Mouse (Mus musculus) intestine, embryonic 14.5 days (tissue): ENCODE measurements around the gene Rbfox1. TPM values are rescaled to one million over a fixed set of nuclear protein-coding genes. Genes with fewer than 3 reads are reported as not detected.

ENCODE experiments used
- ATAC-seq: fragments of 200-750 bp; cut with Nextera tagmentation; replicated peaks from 2 replicates; pipeline ENCODE4 v1.8.0; 2017; ENCODE audit warnings: low read depth, moderate number of reproducible peaks, moderate TSS enrichment, moderate library complexity; ENCODE audit not compliant: low FRiP score, low TSS enrichment
- DNase-seq: peaks from one replicate; pipeline ENCODE4 v3.0.0-alpha.2; 2018; ENCODE audit warnings: low spot score
- H3K27ac ChIP-seq: fragments of 300-500 bp; sonication (generic); 2 replicates; pipeline ENCODE4 v1.5.1; 2014; ENCODE audit warnings: low read depth, mild to moderate bottlenecking, control low read depth
- H3K27me3 ChIP-seq: fragments of 300-500 bp; sonication (generic); replicated peaks from 2 replicates; pipeline ENCODE4 v1.6.1; 2014; ENCODE audit warnings: low read length, control low read depth; ENCODE audit not compliant: control insufficient read depth, insufficient read depth
- H3K36me3 ChIP-seq: fragments of 300-500 bp; sonication (generic); 2 replicates; pipeline ENCODE4 v1.6.1; 2014; ENCODE audit warnings: low read length, control low read depth; ENCODE audit not compliant: control insufficient read depth, insufficient read depth
- H3K4me1 ChIP-seq: fragments of 300-500 bp; sonication (generic); replicated peaks from 2 replicates; pipeline ENCODE4 v1.6.1; 2014; ENCODE audit warnings: low read length, control low read depth, mixed read lengths; ENCODE audit not compliant: control insufficient read depth, insufficient read depth
- H3K4me2 ChIP-seq: fragments of 300-500 bp; sonication (generic); 2 replicates; pipeline ENCODE4 v1.6.1; 2014; ENCODE audit warnings: low read length
- H3K4me3 ChIP-seq: fragments of 300-500 bp; sonication (generic); 2 replicates; pipeline ENCODE4 v1.5.1; 2014; ENCODE audit warnings: low read depth, low read length, control low read depth, mixed read lengths
- H3K9ac ChIP-seq: fragments of 300-500 bp; sonication (generic); 2 replicates; pipeline ENCODE4 v1.6.1; 2014; ENCODE audit warnings: mild to moderate bottlenecking, low read length
- H3K9me3 ChIP-seq: fragments of 300-500 bp; sonication (generic); 2 replicates; pipeline ENCODE4 v1.6.1; 2016; ENCODE audit warnings: low read length, control low read depth; ENCODE audit not compliant: control insufficient read depth
- WGBS: fragments of 180-500 bp; shearing (Covaris S2); extraction: QIAGEN DNeasy Blood & Tissue Kit; methylation state at CpG from one replicate; pipeline ENCODE4 v1.1.7; 2014; 5-methylcytosine and 5-hydroxymethylcytosine counted together
- polyA plus RNA-seq: library from polyadenylated mRNA; unstranded; fragments of >200 nt; fragmentation: Nextera tagmentation; extraction: Ambion mirVana; gene quantifications from 2 replicates; pipeline ENCODE4 v1.2.1, GENCODE M21; 2014

Rbfox1 gene
- polyA plus RNA-seq, 1 experiment from 2014 or later: 3.3 TPM

- no peak overlapping the region for H3K27ac ChIP-seq
- ATAC-seq: no peak
- no peak for DNase-seq
- H3K36me3 ChIP-seq: no peaks in the 10 kb centered on the region
- no peak overlapping the region for H3K9ac ChIP-seq
- H3K4me2 ChIP-seq: no peak overlapping the region
- H3K9me3 ChIP-seq: no peaks in the 10 kb centered on the region
- no peaks in the 10 kb centered on the region for H3K27me3 ChIP-seq
- H3K4me3 ChIP-seq: no peak overlapping the region
- H3K4me1 ChIP-seq: no peaks in the 10 kb centered on the region
- WGBS: 65% methylated on average over 4 of the region's 4 CpGs
Measured at GRCm38 (mm10) chr16:7163688-7164087, 1278.5 kb downstream of the Rbfox1 start.

- ATAC-seq (no peak), DNase-seq (no peak)
- WGBS: 79% methylated on average over 8 of the region's 8 CpGs
- Histone ChIP-seq H3K4me2 (no peak overlapping the region), H3K9ac (no peak overlapping the region), H3K36me3 (no peaks in the 10 kb centered on the region), H3K4me3 (no peak overlapping the region), H3K9me3 (no peaks in the 10 kb centered on the region), H3K27me3 (no peaks in the 10 kb centered on the region), H3K27ac (no peak overlapping the region), H3K4me1 (no peaks in the 10 kb centered on the region)
Measured at GRCm38 (mm10) chr16:7164153-7164737, 1279.1 kb downstream of the Rbfox1 start.

GRCm38 (mm10) chr16:7175960-7176359 lies 1290.8 kb downstream of the Rbfox1 start:
- H3K27ac ChIP-seq: no peak overlapping the region
- WGBS: 89% methylated on average over 2 of the region's 2 CpGs
- H3K36me3 ChIP-seq: no peaks in the 10 kb centered on the region
- DNase-seq (no peak), ATAC-seq (no peak)
- no peaks in the 10 kb centered on the region for H3K27me3 ChIP-seq
- H3K4me3 ChIP-seq: no peak overlapping the region
- no peak overlapping the region for H3K4me2 ChIP-seq
- H3K4me1 ChIP-seq: no peaks in the 10 kb centered on the region
- no peaks in the 10 kb centered on the region for H3K9me3 ChIP-seq
- H3K9ac ChIP-seq: no peak overlapping the region

- no peak for DNase-seq
Measured at GRCm38 (mm10) chr16:7187788-7188187, 1302.6 kb downstream of the Rbfox1 start.

GRCm38 (mm10) chr16:7193535-7193934 lies 1308.4 kb downstream of the Rbfox1 start:
- Histone ChIP-seq H3K36me3 (no peaks in the 10 kb centered on the region), H3K9ac (no peak overlapping the region), H3K4me2 (no peak overlapping the region), H3K27ac (no peak overlapping the region), H3K4me1 (no peaks in the 10 kb centered on the region), H3K4me3 (no peak overlapping the region), H3K9me3 (no peaks in the 10 kb centered on the region), H3K27me3 (no peaks in the 10 kb centered on the region)
- 62% methylated on average over 5 of the region's 5 CpGs for WGBS
- ATAC-seq: no peak
- DNase-seq: no peak

More at GRCm38 (mm10) chr16:7187788-7188187, 1302.6 kb downstream of the Rbfox1 start:
- no peaks in the 10 kb centered on the region for H3K9me3 ChIP-seq
- H3K4me1 ChIP-seq: no peaks in the 10 kb centered on the region
- WGBS: 39% methylated on average over 2 of the region's 2 CpGs
- no peaks in the 10 kb centered on the region for H3K27me3 ChIP-seq
- H3K4me2 ChIP-seq: no peak overlapping the region
- no peak overlapping the region for H3K9ac ChIP-seq
- ATAC-seq: no peak
- H3K4me3 ChIP-seq: no peak overlapping the region
- H3K27ac ChIP-seq: no peak overlapping the region
- no peaks in the 10 kb centered on the region for H3K36me3 ChIP-seq

- no peak overlapping the region for H3K4me2 ChIP-seq
- no peaks in the 10 kb centered on the region for H3K27me3 ChIP-seq
- H3K9ac ChIP-seq: no peak overlapping the region
- H3K36me3 ChIP-seq: no peaks in the 10 kb centered on the region
- H3K4me1 ChIP-seq: no peaks in the 10 kb centered on the region
- WGBS: 90% methylated on average over 5 of the region's 5 CpGs
- H3K9me3 ChIP-seq: no peaks in the 10 kb centered on the region
- no peak for ATAC-seq
- DNase-seq: no peak
- no peak overlapping the region for H3K27ac ChIP-seq
- H3K4me3 ChIP-seq: no peak overlapping the region
Measured at GRCm38 (mm10) chr16:7197953-7198352, 1312.8 kb downstream of the Rbfox1 start.

- Histone ChIP-seq H3K36me3 (no peaks in the 10 kb centered on the region), H3K27ac (no peak overlapping the region), H3K4me2 (no peak overlapping the region), H3K9me3 (no peaks in the 10 kb centered on the region), H3K4me1 (no peaks in the 10 kb centered on the region), H3K9ac (no peak overlapping the region), H3K27me3 (no peaks in the 10 kb centered on the region), H3K4me3 (no peak overlapping the region)
- DNase-seq: no peak
- WGBS: 87% methylated on average over 3 of the region's 3 CpGs
- ATAC-seq: no peak
Measured at GRCm38 (mm10) chr16:7200239-7200638, 1315.1 kb downstream of the Rbfox1 start.

DNA sequence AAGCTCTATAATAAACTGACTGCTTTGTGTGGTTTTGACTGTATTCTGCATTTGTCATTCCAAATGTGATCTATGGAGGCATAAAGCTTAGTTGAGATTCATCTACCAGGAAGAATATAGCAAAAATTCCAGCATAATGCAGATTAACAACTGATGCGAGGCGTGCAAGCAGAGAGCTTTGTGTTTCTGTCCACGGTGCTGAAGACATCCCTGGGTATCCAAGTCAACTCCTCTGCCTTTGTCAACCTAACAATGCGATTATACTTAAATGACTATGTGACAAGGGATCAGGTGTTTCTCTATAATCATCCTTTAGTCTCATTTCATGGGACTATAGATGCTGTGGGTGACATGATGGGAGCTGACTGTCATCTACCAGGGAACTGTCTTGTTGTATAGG lies 1316.7 kb downstream of the Rbfox1 start:
- no peak for ATAC-seq
- WGBS: 57% methylated on average over 4 of the region's 4 CpGs
- Histone ChIP-seq H3K4me3 (no peak overlapping the region), H3K4me1 (no peaks in the 10 kb centered on the region), H3K4me2 (no peak overlapping the region), H3K27me3 (no peaks in the 10 kb centered on the region), H3K9ac (no peak overlapping the region), H3K36me3 (no peaks in the 10 kb centered on the region), H3K9me3 (no peaks in the 10 kb centered on the region), H3K27ac (no peak overlapping the region)
- DNase-seq: peak; percentile 54

- no peak for DNase-seq
- ATAC-seq: no peak
- WGBS: 67% methylated on average over 2 of the region's 2 CpGs
Measured at GRCm38 (mm10) chr16:7206116-7206900, 1321.2 kb downstream of the Rbfox1 start.

More at GRCm38 (mm10) chr16:7206116-7206900, 1321.2 kb downstream of the Rbfox1 start:
- Histone ChIP-seq H3K36me3 (no peaks in the 10 kb centered on the region), H3K9ac (no peak overlapping the region), H3K9me3 (no peaks in the 10 kb centered on the region), H3K27ac (no peak overlapping the region), H3K27me3 (no peaks in the 10 kb centered on the region), H3K4me1 (no peaks in the 10 kb centered on the region), H3K4me2 (no peak overlapping the region), H3K4me3 (no peak overlapping the region)
